Mouse (Mus musculus) liver, embryonic 15.5 days (tissue): Measurements from ENCODE around the gene Ptprh. TPM values are rescaled to one million over a fixed set of nuclear protein-coding genes. Genes with fewer than 3 reads are reported as not detected.
A peak's percentile ranks its signal among the peaks of the same experiment; 100 is the strongest.

Experiments used
- ATAC-seq: fragments of 200-750 bp; cut with Nextera tagmentation; 2 replicates; pipeline ENCODE4 v1.8.0; 2017; ENCODE audit warnings: moderate number of reproducible peaks, mild to moderate bottlenecking, moderate library complexity; ENCODE audit not compliant: insufficient read depth
- H3K27ac ChIP-seq: fragments of 300-500 bp; sonication (generic); replicated peaks from 2 replicates; pipeline ENCODE4 v1.5.1; 2015; ENCODE audit warnings: mild to moderate bottlenecking, inconsistent platforms
- H3K27me3 ChIP-seq: fragments of 300-500 bp; sonication (generic); 2 replicates; pipeline ENCODE4 v1.6.1; 2015; ENCODE audit warnings: mild to moderate bottlenecking, inconsistent platforms
- H3K36me3 ChIP-seq: fragments of 300-500 bp; sonication (generic); replicated peaks from 2 replicates; pipeline ENCODE4 v1.6.1; 2015; ENCODE audit warnings: moderate library complexity, mild to moderate bottlenecking, inconsistent platforms
- H3K4me1 ChIP-seq: fragments of 300-500 bp; sonication (generic); replicated peaks from 2 replicates; pipeline ENCODE4 v1.6.1; 2015; ENCODE audit warnings: inconsistent platforms
- H3K4me2 ChIP-seq: fragments of 300-500 bp; sonication (generic); 2 replicates; pipeline ENCODE4 v1.6.1; 2015; ENCODE audit warnings: moderate library complexity, mild to moderate bottlenecking, inconsistent platforms
- H3K4me3 ChIP-seq: fragments of 300-500 bp; sonication (generic); replicated peaks from 2 replicates; pipeline ENCODE4 v1.5.1; 2015; ENCODE audit warnings: mild to moderate bottlenecking, inconsistent platforms
- H3K9ac ChIP-seq: fragments of 300-500 bp; sonication (generic); 2 replicates; pipeline ENCODE4 v1.6.1; 2015; ENCODE audit warnings: moderate library complexity, mild to moderate bottlenecking, inconsistent platforms
- H3K9me3 ChIP-seq: fragments of 300-500 bp; sonication (generic); replicated peaks from 2 replicates; pipeline ENCODE4 v1.6.1; 2016; ENCODE audit warnings: inconsistent platforms
- WGBS: fragments of 180-500 bp; shearing (Covaris S2); methylation state at CpG from one replicate; pipeline ENCODE4 v1.1.7; 2015; ENCODE audit warnings: mixed read lengths; ENCODE audit not compliant: insufficient replicate concordance; 5-methylcytosine and 5-hydroxymethylcytosine counted together
- polyA plus RNA-seq: library from polyadenylated mRNA; unstranded; fragments of >200 nt; fragmentation: Nextera tagmentation; extraction: Ambion mirVana; gene quantifications from 2 replicates; pipeline ENCODE4 v1.2.1, GENCODE M21; 2015

The Ptprh gene
- not detected in 2 replicates for polyA plus RNA-seq

DNA sequence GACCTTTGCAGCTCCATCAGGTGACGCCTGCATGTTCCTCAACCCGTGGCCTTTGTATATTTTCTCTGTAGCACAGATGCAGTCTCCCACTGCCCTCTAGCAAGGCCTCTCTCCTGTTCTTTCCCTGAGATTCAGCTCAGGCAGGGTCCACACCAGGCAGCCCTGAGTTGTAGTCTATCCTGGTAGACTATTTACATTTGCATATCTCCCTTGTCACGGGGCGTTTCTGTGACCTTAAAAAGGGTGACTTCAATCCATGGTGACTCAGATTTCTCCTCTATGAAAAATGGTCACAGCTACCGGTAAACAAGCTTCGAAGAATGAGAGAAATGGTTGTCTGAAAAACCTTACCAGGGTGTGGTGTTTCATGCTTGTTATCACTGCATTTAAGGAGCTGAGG is at the start of gene Ptprh:
Ptprh (minus strand) TSS at position 169 of the 400 bp plus-strand sequence.
- ATAC-seq = no peak
- Histone ChIP-seq H3K4me2 (no peak within 1 kb of the TSS), H3K9me3 (no peaks in the 10 kb centered on the region), H3K9ac (no peak within 1 kb of the TSS), H3K36me3 (no peaks in the 10 kb centered on the region), H3K4me3 (no peak within 1 kb of the TSS), H3K27me3 (no peaks in the 10 kb centered on the region), H3K27ac (no peak within 1 kb of the TSS), H3K4me1 (peaks cover 9% of the 10 kb centered on the region)
- 47% methylated on average over 6 of the region's 6 CpGs for WGBS

DNA sequence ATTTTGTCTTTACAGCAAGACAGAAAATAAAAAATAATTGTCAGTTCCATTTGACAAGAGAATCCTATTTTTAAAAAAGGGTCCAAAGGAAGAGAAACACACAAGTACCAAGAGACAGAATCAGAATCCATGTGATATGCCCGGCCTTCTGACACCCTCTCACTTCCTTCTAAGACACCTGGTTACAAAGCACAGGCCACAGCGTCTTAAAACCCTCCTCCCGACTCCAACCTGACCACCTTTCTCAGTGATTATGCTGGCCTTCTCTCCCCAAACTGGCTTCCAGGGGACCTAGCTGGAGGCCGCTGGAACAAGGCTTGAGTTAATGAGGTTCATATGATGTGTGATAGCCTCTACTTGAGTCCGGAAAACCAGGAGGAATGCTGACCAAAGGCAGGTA is 49.5 kb upstream of the Ptprh start:
- peak overlapping the region; percentile 51 for H3K4me2 ChIP-seq

DNA sequence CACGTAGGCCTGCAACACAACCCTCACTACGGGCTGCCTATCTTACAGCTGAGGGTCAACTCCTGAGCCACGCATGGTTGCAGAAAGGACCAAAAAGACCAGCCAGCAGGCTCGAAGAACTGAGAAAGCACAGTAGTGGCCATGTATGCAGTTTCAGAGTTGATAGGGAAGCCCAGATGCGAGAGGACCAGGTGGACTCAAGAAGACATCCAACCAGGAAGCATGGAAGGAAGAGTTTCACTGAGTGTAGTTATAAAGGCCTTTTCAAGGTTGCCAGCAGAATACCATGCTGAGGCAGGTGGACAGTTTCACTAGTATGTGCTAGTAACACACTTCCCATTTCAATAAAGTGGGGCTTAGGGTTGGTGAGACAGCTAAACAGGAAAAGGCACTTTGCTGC is 48.9 kb upstream of the Ptprh start:
- peak overlapping the region; percentile 82; the same call in 1 of the 2 replicates for H3K27ac ChIP-seq
- H3K4me3 ChIP-seq = no peak overlapping the region
- 58% methylated on average over 5 of the region's 5 CpGs for WGBS
- peaks cover 73% of the 10 kb centered on the region for H3K4me1 ChIP-seq
- ATAC-seq = no peak
- H3K36me3 ChIP-seq = peaks cover 41% of the 10 kb centered on the region
- no peaks in the 10 kb centered on the region for H3K27me3 ChIP-seq
- H3K9ac ChIP-seq = no peak overlapping the region
- no peaks in the 10 kb centered on the region for H3K9me3 ChIP-seq
- H3K4me2 ChIP-seq = no peak overlapping the region

More for the DNA sequence above, 49.5 kb upstream of the Ptprh start:
- Histone ChIP-seq H3K9me3 (no peaks in the 10 kb centered on the region), H3K4me1 (peaks cover 70% of the 10 kb centered on the region), H3K27ac (peak overlapping the region; percentile 82), H3K4me3 (no peak overlapping the region), H3K27me3 (no peaks in the 10 kb centered on the region), H3K36me3 (peaks cover 40% of the 10 kb centered on the region), H3K9ac (no peak overlapping the region)
- 29% methylated on average over 5 of the region's 5 CpGs for WGBS
- no peak for ATAC-seq

DNA sequence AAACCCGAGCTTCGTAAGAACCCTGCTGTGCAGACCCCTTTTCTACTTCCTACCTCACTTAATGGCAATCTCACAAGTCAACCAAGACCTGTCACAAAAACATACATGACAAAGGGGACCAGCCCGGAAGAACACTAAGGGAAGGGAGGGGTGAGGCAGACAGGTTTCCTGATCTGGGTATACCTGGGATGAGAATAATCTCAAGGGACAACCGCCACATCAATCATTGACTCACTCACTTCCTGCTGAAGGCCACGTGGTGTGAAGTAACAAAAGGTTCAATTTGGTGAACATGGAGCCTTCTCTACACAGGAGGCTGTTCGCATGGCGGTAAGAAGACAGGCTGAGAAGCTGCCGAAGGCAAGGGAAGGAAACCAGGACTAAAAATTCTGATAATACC is 47.7 kb upstream of the Ptprh start:
- peaks cover 52% of the 10 kb centered on the region for H3K36me3 ChIP-seq

DNA sequence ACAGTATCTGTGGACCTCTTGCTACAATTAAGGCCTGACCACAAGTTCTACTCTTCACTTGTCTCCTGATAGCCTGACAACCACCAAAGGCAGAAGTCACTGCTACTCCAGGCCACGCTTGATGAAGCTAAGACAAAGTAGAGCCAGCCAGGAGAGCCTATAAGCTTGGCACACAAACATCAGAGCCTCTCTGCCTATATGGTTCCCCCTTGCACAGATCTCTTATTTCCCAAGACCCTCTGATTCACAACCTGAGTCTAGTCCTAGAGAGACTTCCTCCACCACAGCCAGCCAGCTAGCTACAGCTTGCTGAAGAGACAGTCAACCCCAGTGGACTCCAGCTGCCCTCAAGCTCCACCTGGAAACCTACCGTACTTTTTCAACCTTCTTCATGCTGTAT is 44.2 kb upstream of the Ptprh start:
- no peak for ATAC-seq
- Histone ChIP-seq H3K27me3 (no peaks in the 10 kb centered on the region), H3K4me3 (no peak overlapping the region), H3K36me3 (peaks cover 67% of the 10 kb centered on the region), H3K27ac (no peak overlapping the region), H3K9me3 (no peaks in the 10 kb centered on the region), H3K4me1 (peaks cover 59% of the 10 kb centered on the region), H3K9ac (no peak overlapping the region), H3K4me2 (no peak overlapping the region)
- WGBS = 74% methylated on average over 2 of the region's 2 CpGs

More for the DNA sequence above, 47.7 kb upstream of the Ptprh start:
- H3K4me2 ChIP-seq = no peak overlapping the region
- no peaks in the 10 kb centered on the region for H3K27me3 ChIP-seq
- peaks cover 73% of the 10 kb centered on the region for H3K4me1 ChIP-seq
- H3K4me3 ChIP-seq = no peak overlapping the region
- no peak overlapping the region for H3K27ac ChIP-seq
- WGBS = 46% methylated on average over 8 of the region's 8 CpGs
- H3K9me3 ChIP-seq = no peaks in the 10 kb centered on the region
- no peak overlapping the region for H3K9ac ChIP-seq
- no peak for ATAC-seq

DNA sequence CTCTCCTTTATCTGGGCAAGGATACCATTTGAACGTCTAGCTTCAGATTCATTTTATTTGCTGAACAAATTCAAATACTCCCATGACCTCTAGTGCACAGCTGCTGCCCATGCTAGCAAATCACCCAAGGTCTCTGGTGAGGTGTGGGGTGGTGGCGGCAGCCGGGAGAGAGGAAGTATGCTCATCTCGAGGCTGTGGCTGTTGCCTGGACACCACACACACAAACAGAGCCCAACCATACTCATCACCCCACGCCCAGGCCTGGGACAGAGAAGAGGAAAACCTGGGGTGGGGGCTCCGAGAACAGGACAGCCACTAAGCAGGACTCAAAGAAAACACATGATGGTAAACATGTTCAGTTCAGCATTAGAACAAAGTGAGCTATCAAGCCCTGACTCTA is 43.5 kb upstream of the Ptprh start:
- Histone ChIP-seq H3K4me3 (no peak overlapping the region), H3K27ac (0 out of 2 replicates have a peak overlapping the region, but pooled peaks have one; percentile 34), H3K9me3 (no peaks in the 10 kb centered on the region), H3K36me3 (peaks cover 67% of the 10 kb centered on the region), H3K27me3 (no peaks in the 10 kb centered on the region), H3K9ac (no peak overlapping the region), H3K4me1 (peaks cover 52% of the 10 kb centered on the region), H3K4me2 (no peak overlapping the region)
- WGBS = 40% methylated on average over 6 of the region's 6 CpGs
- 0 out of 2 replicates have a peak, but pooled peaks have one; percentile 17 for ATAC-seq

DNA sequence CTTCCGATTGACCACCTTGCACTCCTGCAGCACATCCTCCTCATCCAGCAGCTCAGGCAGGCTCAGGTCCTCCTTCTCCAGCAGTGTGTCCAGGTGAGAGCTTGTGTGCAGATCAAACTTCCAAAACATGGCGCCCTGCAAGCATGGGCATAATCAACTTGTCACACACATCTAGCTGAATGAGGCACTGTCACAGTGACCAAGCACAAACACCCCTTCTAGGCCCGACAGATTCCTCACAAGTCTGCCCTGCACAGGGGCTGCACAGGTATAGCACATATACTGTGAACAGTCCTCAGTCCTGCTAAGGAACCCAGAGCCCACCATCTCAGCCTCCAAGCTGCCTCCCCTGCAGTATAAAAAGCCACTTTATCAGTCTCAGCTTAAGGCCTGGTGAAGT is 43.0 kb upstream of the Ptprh start:
- no peak overlapping the region for H3K4me3 ChIP-seq
- H3K4me1 ChIP-seq = peaks cover 49% of the 10 kb centered on the region
- no peak overlapping the region for H3K9ac ChIP-seq
- no peaks in the 10 kb centered on the region for H3K27me3 ChIP-seq
- 0 out of 2 replicates have a peak overlapping the region, but pooled peaks have one; percentile 34 for H3K27ac ChIP-seq
- peak; percentile 35 for ATAC-seq
- peaks cover 67% of the 10 kb centered on the region for H3K36me3 ChIP-seq
- 75% methylated on average over 3 of the region's 3 CpGs for WGBS
- no peaks in the 10 kb centered on the region for H3K9me3 ChIP-seq
- H3K4me2 ChIP-seq = no peak overlapping the region

DNA sequence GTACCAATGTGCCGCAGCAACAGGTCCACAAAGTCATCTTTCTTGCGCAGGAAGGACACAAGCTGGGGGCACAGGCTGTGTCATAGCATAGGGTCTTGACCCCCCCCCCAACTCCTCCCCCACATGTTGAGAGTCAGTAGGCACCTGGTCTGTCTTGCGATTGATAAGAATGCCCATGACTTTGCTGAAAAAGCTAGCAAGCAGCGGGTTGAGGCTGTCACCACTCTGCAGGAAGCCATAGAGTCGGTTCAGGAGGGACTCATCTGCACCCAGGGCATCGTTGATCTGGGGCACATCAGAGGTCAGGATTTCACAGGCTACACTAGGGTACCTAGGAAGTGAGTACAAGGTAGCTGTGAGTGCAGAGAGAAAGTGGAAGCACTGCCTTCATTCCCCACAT is 39.4 kb upstream of the Ptprh start:
- no peak overlapping the region for H3K4me2 ChIP-seq
- H3K9ac ChIP-seq = no peak overlapping the region
- 45% methylated on average over 6 of the region's 6 CpGs for WGBS
- no peaks in the 10 kb centered on the region for H3K9me3 ChIP-seq
- peaks cover 96% of the 10 kb centered on the region for H3K36me3 ChIP-seq
- no peak overlapping the region for H3K27ac ChIP-seq
- H3K27me3 ChIP-seq = no peaks in the 10 kb centered on the region
- H3K4me3 ChIP-seq = no peak overlapping the region
- no peak for ATAC-seq
- peaks cover 37% of the 10 kb centered on the region for H3K4me1 ChIP-seq

DNA sequence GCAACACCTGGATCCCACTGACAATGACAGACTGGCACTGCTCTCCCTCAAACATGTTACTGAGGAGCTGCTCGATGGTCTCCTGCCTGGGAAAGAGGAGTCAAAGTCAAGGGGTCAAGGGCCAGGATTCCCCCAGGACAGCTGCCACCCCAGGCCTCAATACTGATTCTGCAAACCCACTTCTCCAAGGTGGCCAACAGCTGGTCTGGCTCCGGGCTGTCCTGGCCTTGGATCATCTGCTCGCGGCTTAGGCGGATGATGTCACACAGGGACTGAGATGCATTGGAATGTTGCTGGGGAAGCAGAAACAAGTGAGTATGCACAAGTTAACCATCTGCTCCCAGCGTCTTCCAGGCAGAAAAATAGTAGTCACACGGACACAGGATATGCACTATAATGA is 38.1 kb upstream of the Ptprh start:
- no peak overlapping the region for H3K4me3 ChIP-seq
- 91% methylated on average over 7 of the region's 7 CpGs for WGBS
- no peaks in the 10 kb centered on the region for H3K9me3 ChIP-seq
- H3K4me2 ChIP-seq = no peak overlapping the region
- no peak overlapping the region for H3K9ac ChIP-seq
- H3K36me3 ChIP-seq = peaks cover 100% of the 10 kb centered on the region
- H3K27me3 ChIP-seq = no peaks in the 10 kb centered on the region
- no peak for ATAC-seq
- H3K27ac ChIP-seq = no peak overlapping the region
- peaks cover 25% of the 10 kb centered on the region for H3K4me1 ChIP-seq

DNA sequence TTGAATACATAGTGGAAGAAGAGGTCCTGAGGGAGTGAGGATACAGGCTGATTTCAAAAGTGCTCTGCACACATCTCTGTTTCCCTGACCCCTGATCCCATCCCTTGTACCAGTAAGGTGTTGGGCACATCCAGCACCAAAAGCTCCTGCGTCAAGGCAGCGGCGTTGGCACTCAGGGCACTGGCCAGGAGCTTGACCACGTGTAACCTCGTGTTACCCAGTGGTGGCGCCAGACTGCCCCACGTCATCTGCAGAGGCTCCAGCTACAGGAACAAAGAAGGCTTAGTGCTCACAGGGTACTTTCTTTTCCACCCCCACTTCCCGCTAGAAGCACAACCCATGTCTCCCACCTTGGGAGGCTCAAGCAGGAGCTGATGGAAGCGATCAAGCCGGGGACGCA is 37.3 kb upstream of the Ptprh start:
- H3K4me2 ChIP-seq = no peak overlapping the region
- no peaks in the 10 kb centered on the region for H3K27me3 ChIP-seq
- no peak overlapping the region for H3K9ac ChIP-seq
- H3K4me1 ChIP-seq = peaks cover 18% of the 10 kb centered on the region
- H3K36me3 ChIP-seq = peaks cover 99% of the 10 kb centered on the region
- no peak overlapping the region for H3K27ac ChIP-seq
- H3K9me3 ChIP-seq = no peaks in the 10 kb centered on the region
- no peak for ATAC-seq
- 88% methylated on average over 11 of the region's 11 CpGs for WGBS
- no peak overlapping the region for H3K4me3 ChIP-seq

DNA sequence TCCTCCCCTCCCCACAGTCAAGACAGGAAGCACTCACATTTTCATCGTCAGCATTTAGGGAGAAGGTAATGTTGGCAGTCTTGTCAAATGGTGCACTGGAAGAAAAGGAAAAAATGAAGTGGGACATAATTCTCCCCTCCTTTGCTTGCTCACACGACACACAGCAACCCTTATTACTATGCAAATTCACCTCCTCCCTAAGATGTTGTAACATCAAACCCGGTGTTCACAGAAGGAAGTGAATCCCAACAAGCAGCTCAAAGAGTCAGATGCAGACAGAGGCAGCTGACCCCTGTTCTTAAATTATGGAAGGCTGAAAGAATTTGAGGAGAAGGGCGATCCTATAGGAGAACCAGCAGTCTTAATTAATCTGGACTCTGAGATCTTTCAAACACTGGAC is 32.3 kb upstream of the Ptprh start:
- Histone ChIP-seq H3K27me3 (no peaks in the 10 kb centered on the region), H3K9ac (no peak overlapping the region), H3K4me2 (no peak overlapping the region), H3K9me3 (no peaks in the 10 kb centered on the region), H3K4me3 (no peak overlapping the region), H3K4me1 (peaks cover 14% of the 10 kb centered on the region), H3K27ac (0 out of 2 replicates have a peak overlapping the region, but pooled peaks have one; percentile 24), H3K36me3 (peaks cover 94% of the 10 kb centered on the region)
- ATAC-seq = no peak
- 70% methylated on average over 4 of the region's 4 CpGs for WGBS

DNA sequence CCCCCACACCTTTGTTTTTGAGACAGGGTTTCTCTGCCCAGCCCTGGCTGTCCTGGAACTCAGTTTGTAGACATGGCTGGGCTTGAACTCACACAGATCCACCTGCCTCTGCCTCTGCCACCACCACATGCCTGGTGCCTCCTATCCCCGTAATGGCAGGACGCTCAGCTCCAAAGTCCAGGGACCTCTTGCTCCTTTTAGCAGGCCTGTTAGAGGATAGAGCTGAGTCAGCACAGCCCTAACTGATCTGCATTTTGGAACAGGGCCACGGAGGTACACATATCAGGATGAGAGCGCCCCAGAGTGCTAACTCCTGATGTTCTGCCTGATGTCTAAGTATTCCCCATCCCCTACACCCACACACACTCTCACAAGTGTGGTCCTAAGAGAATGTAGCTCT is 27.2 kb upstream of the Ptprh start, which contains the start of gene Tmem86b:
Tmem86b (minus strand) TSS at position 392 of the 400 bp plus-strand sequence.
- Histone ChIP-seq H3K9ac (peak within 1 kb of the TSS; percentile 67; the same call in 1 of the 2 replicates), H3K27ac (peak within 1 kb of the TSS; percentile 97), H3K4me1 (peaks cover 64% of the 10 kb centered on the region), H3K4me3 (peak within 1 kb of the TSS; percentile 64), H3K27me3 (no peaks in the 10 kb centered on the region), H3K4me2 (peak within 1 kb of the TSS; percentile 77), H3K36me3 (peaks cover 66% of the 10 kb centered on the region), H3K9me3 (no peaks in the 10 kb centered on the region)
- 27% methylated on average over 4 of the region's 4 CpGs for WGBS
- ATAC-seq = peak; percentile 56
